Mouse (Mus musculus): Measurements from ENCODE around the gene Btaf1.

GRCm38 (mm10) chr19:36938008-36938407 lies 12.1 kb downstream of the Btaf1 start:
- TF ChIP-seq CTCF (IDR thresholded peaks at IDR 0.05; ENCODE audit: low read depth) (no peak), EP300 (IDR thresholded peaks at IDR 0.05; ENCODE audit: low read depth) (no peak)
